Mouse (Mus musculus) MEL-GATA-1-ER (cell line): ENCODE measurements around the gene Hoxa2.

Experiments used
- DNase-seq: peaks from one replicate; pipeline ENCODE4 v3.0.0-alpha.2; 2012; ENCODE audit warnings: low read depth; ENCODE audit errors: extremely low read depth

Hoxa2 gene

GRCm38 (mm10) chr6:52202362-52203120, 37.9 kb upstream of the Hoxa2 start:
- DNase-seq = no peak

- no peak for DNase-seq
These were observed 36.6 kb upstream of the Hoxa2 start for GRCm38 (mm10) chr6:52201269-52201668.

- DNase-seq = no peak
These were observed 36.2 kb upstream of the Hoxa2 start for GRCm38 (mm10) chr6:52200751-52201250.

- DNase-seq = no peak
These were observed 35.6 kb upstream of the Hoxa2 start for GRCm38 (mm10) chr6:52200073-52200750.

GRCm38 (mm10) chr6:52197271-52197670, 32.6 kb upstream of the Hoxa2 start:
- DNase-seq = no peak

GRCm38 (mm10) chr6:52196811-52197210, 32.2 kb upstream of the Hoxa2 start:
- no peak for DNase-seq

- DNase-seq = no peak
These were observed 30.1 kb upstream of the Hoxa2 start for GRCm38 (mm10) chr6:52194690-52195089.

- no peak for DNase-seq
These were observed 27.4 kb upstream of the Hoxa2 start for GRCm38 (mm10) chr6:52191860-52192550.

- DNase-seq = no peak
These were observed 26.5 kb upstream of the Hoxa2 start, which contains the start of gene Hoxa4 for GRCm38 (mm10) chr6:52190906-52191810. Gene Hoxa4 (minus strand): TSS chr6:52191753.

- DNase-seq = no peak
These were observed 25.8 kb upstream of the Hoxa2 start for GRCm38 (mm10) chr6:52190410-52190809.

- no peak for DNase-seq
These were observed 25.3 kb upstream of the Hoxa2 start for GRCm38 (mm10) chr6:52189909-52190308.

GRCm38 (mm10) chr6:52189172-52189591, 24.6 kb upstream of the Hoxa2 start:
- no peak for DNase-seq

- DNase-seq = no peak
These were observed 21.9 kb upstream of the Hoxa2 start for GRCm38 (mm10) chr6:52186500-52186899.

- no peak for DNase-seq
These were observed 21.2 kb upstream of the Hoxa2 start for GRCm38 (mm10) chr6:52185834-52186233.

- no peak for DNase-seq
These were observed 20.6 kb upstream of the Hoxa2 start for GRCm38 (mm10) chr6:52185222-52185621.

GRCm38 (mm10) chr6:52184668-52185067, 20.0 kb upstream of the Hoxa2 start:
- DNase-seq = no peak

GRCm38 (mm10) chr6:52183311-52184080, 18.9 kb upstream of the Hoxa2 start:
- DNase-seq = no peak

GRCm38 (mm10) chr6:52182793-52183192, 18.2 kb upstream of the Hoxa2 start:
- DNase-seq = no peak

- no peak for DNase-seq
These were observed 17.4 kb upstream of the Hoxa2 start for GRCm38 (mm10) chr6:52182030-52182429.

GRCm38 (mm10) chr6:52180726-52181125, 16.1 kb upstream of the Hoxa2 start:
- DNase-seq = no peak
